ENCODE assay signal across 29 mouse cellular contexts in genomic region chr14:48106453-48106852, GRCm38 (mm10).
"Had no signal": no experiment of that assay in that cellular context is flagged by ENCODE, and none has a peak within 500 bp of the region (broad histone marks: within the 10 kb centered on the region; RNA-seq: fewer than 3 reads in every experiment).

No protein-coding gene starts in this region.

- H3K9me3 ChIP-seq: limb, embryonic 10.5 days; limb, embryonic 15.5 days; liver, embryonic 13.5 days; liver, embryonic 15.5 days; lung, embryonic 15.5 days; midbrain, embryonic 13.5 days; midbrain, embryonic 15.5 days; neural tube, embryonic 12.5 days had no signal

- H3K27me3 ChIP-seq: limb, embryonic 12.5 days; limb, embryonic 13.5 days; limb, embryonic 15.5 days; liver, embryonic 12.5 days; liver, embryonic 13.5 days; liver, embryonic 15.5 days; lung, embryonic 15.5 days; midbrain, embryonic 12.5 days; midbrain, embryonic 13.5 days; midbrain, embryonic 15.5 days; neural tube, embryonic 12.5 days had no signal

- ATAC-seq: liver, embryonic 12.5 days; liver, postnatal 0 days; lung, postnatal 0 days; midbrain, embryonic 13.5 days; midbrain, embryonic 15.5 days; midbrain, embryonic 16.5 days had no signal

- H3K4me1 ChIP-seq: limb, embryonic 10.5 days; limb, embryonic 12.5 days; limb, embryonic 13.5 days; limb, embryonic 15.5 days; liver, embryonic 12.5 days; liver, embryonic 13.5 days; liver, embryonic 15.5 days; lung, embryonic 15.5 days; midbrain, embryonic 10.5 days; midbrain, embryonic 12.5 days; midbrain, embryonic 13.5 days; midbrain, embryonic 15.5 days; neural tube, embryonic 12.5 days had no signal

- H3K27ac ChIP-seq: left cerebral cortex, adult 2 months; limb, embryonic 10.5 days; limb, embryonic 12.5 days; limb, embryonic 13.5 days; limb, embryonic 15.5 days; liver, embryonic 12.5 days; liver, embryonic 13.5 days; liver, embryonic 14.5 days; liver, embryonic 15.5 days; lung, embryonic 15.5 days; macrophage; midbrain, embryonic 10.5 days; midbrain, embryonic 12.5 days; midbrain, embryonic 13.5 days; midbrain, embryonic 15.5 days; neural tube, embryonic 12.5 days had no signal

- DNase-seq: left cerebral cortex, postnatal 4 days; liver; liver, embryonic 13.5 days; liver, postnatal 0 days; lung, adult 18-20 months; lung, adult 2 months; lung, embryonic 14.5 days; lung, postnatal 10 days; lung, postnatal 14 days; lung, postnatal 36 days; lung, postnatal 4 days had no signal

- H3K36me3 ChIP-seq: limb, embryonic 10.5 days; limb, embryonic 12.5 days; limb, embryonic 13.5 days; limb, embryonic 15.5 days; liver, embryonic 12.5 days; liver, embryonic 13.5 days; liver, embryonic 15.5 days; lung, embryonic 15.5 days; midbrain, embryonic 10.5 days; midbrain, embryonic 12.5 days; midbrain, embryonic 13.5 days; midbrain, embryonic 15.5 days; neural tube, embryonic 12.5 days had no signal

- H3K4me2 ChIP-seq: limb, embryonic 12.5 days; limb, embryonic 13.5 days; limb, embryonic 15.5 days; liver, embryonic 11.5 days; liver, embryonic 12.5 days; liver, embryonic 13.5 days; liver, embryonic 15.5 days; lung, embryonic 14.5 days; lung, embryonic 15.5 days; midbrain, embryonic 12.5 days; midbrain, embryonic 13.5 days; midbrain, embryonic 15.5 days; neural tube, embryonic 12.5 days had no signal

- H3K4me3 ChIP-seq: left cerebral cortex, adult 2 months; limb, embryonic 10.5 days; limb, embryonic 12.5 days; limb, embryonic 13.5 days; limb, embryonic 15.5 days; liver, embryonic 12.5 days; liver, embryonic 13.5 days; liver, embryonic 15.5 days; lung, embryonic 15.5 days; midbrain, embryonic 10.5 days; midbrain, embryonic 12.5 days; midbrain, embryonic 13.5 days; midbrain, embryonic 15.5 days; neural tube, embryonic 12.5 days had no signal

- H3K9ac ChIP-seq: limb, embryonic 12.5 days; limb, embryonic 13.5 days; limb, embryonic 15.5 days; liver, embryonic 12.5 days; liver, embryonic 13.5 days; liver, embryonic 14.5 days; liver, embryonic 15.5 days; liver, postnatal 0 days; lung, embryonic 14.5 days; lung, embryonic 15.5 days; midbrain, embryonic 12.5 days; midbrain, embryonic 13.5 days; midbrain, embryonic 15.5 days; neural tube, embryonic 12.5 days had no signal
